Mouse (Mus musculus) urinary bladder, postnatal 10 days (tissue): ENCODE results near the gene Psmb9.

Experiments
- DNase-seq: peaks from one replicate; pipeline ENCODE4 v3.0.0; 2022; ENCODE audit warnings: low spot score

The Psmb9 gene

GRCm38 (mm10) chr17:34205746-34206176 is 18.2 kb upstream of the Psmb9 start:
- DNase-seq: no peak

- DNase-seq: no peak
Measured at GRCm38 (mm10) chr17:34205021-34205745, 17.6 kb upstream of the Psmb9 start.

GRCm38 (mm10) chr17:34204303-34205010 is 16.9 kb upstream of the Psmb9 start:
- DNase-seq: peak; percentile 61

- DNase-seq: no peak
Measured at GRCm38 (mm10) chr17:34203444-34203843, 15.9 kb upstream of the Psmb9 start, which contains the start of gene Tap2. Gene Tap2 (plus strand): TSS chr17:34203527.

- DNase-seq: no peak
Measured at GRCm38 (mm10) chr17:34202760-34203442, 15.3 kb upstream of the Psmb9 start.

GRCm38 (mm10) chr17:34201506-34202055 is 14.0 kb upstream of the Psmb9 start:
- DNase-seq: no peak

- DNase-seq: no peak
Measured at GRCm38 (mm10) chr17:34200772-34201505, 13.4 kb upstream of the Psmb9 start.

- no peak for DNase-seq
Measured at GRCm38 (mm10) chr17:34200047-34200446, 12.5 kb upstream of the Psmb9 start.

GRCm38 (mm10) chr17:34199050-34199619 is 11.6 kb upstream of the Psmb9 start:
- DNase-seq: no peak

- no peak for DNase-seq
Measured at GRCm38 (mm10) chr17:34198521-34198912, 11.0 kb upstream of the Psmb9 start.

- DNase-seq: no peak
Measured at GRCm38 (mm10) chr17:34197904-34198520, 10.4 kb upstream of the Psmb9 start.

- DNase-seq: peak; percentile 79
Measured at GRCm38 (mm10) chr17:34196941-34197894, 9.7 kb upstream of the Psmb9 start, which contains the start of gene Psmb8. Gene Psmb8 (plus strand): TSS chr17:34197721.

- DNase-seq: no peak
Measured at GRCm38 (mm10) chr17:34196491-34196890, 8.9 kb upstream of the Psmb9 start.

GRCm38 (mm10) chr17:34194723-34195122 is 7.2 kb upstream of the Psmb9 start:
- DNase-seq: no peak

GRCm38 (mm10) chr17:34193468-34193867 is 5.9 kb upstream of the Psmb9 start:
- no peak for DNase-seq

GRCm38 (mm10) chr17:34192852-34193251 is 5.3 kb upstream of the Psmb9 start:
- no peak for DNase-seq

GRCm38 (mm10) chr17:34188986-34189385 is 1.4 kb upstream of the Psmb9 start:
- no peak for DNase-seq

GRCm38 (mm10) chr17:34188010-34188409 is 446 bp upstream of the Psmb9 start:
- no peak for DNase-seq

GRCm38 (mm10) chr17:34186885-34187260 is 691 bp downstream of the Psmb9 start:
- no peak for DNase-seq

- no peak for DNase-seq
Measured at GRCm38 (mm10) chr17:34185526-34185925, 2.0 kb downstream of the Psmb9 start.
